Mouse (Mus musculus) ES-Bruce4 (cell line): ENCODE results near the gene Fam107a.

Source experiments
- CTCF ChIP-seq: IDR thresholded peaks from one replicate; pipeline ENCODE4 v1.8.1; 2011; ENCODE audit warnings: low read depth, low read length
- EP300 ChIP-seq: IDR thresholded peaks from 2 replicates; pipeline ENCODE4 v1.6.1; 2011; ENCODE audit warnings: low read depth, low read length; ENCODE audit not compliant: insufficient read depth
- POLR2A ChIP-seq: IDR thresholded peaks from one replicate; pipeline ENCODE4 v1.8.1; 2011; ENCODE audit warnings: low read length; ENCODE audit not compliant: insufficient read depth

- 0 out of 2 replicates have a peak, but pooled peaks have one; percentile 55 for TF ChIP-seq EP300
- TF ChIP-seq CTCF, result no peak
- TF ChIP-seq POLR2A, result no peak
These were observed 1.2 kb downstream of the Fam107a start for GRCm38 (mm10) chr14:8316366-8317193.
